Mouse (Mus musculus) layer of hippocampus, adult 8-10 months (tissue): ENCODE results near the gene Itgb5. TPM values are rescaled to one million over a fixed set of nuclear protein-coding genes. Genes with fewer than 3 reads are reported as not detected.

Experiments
- DNase-seq, 2 experiments: peaks; one replicate each; pipeline ENCODE4 v3.0.0; 2022; ENCODE audit warnings: low spot score in 2 of 2
- total RNA-seq, 4 experiments: library from RNA; stranded (reverse); gene quantifications; 2 replicates each; pipeline ENCODE4 v1.2.4; 2022

The Itgb5 gene
- total RNA-seq, 4 experiments from 2014 or later = 39.4 to 114 (median 64.9) TPM

- DNase-seq = no peak
These were observed 109.1 kb downstream of the Itgb5 start for GRCm38 (mm10) chr16:33938311-33939132.

- no peak for DNase-seq
These were observed 109.7 kb downstream of the Itgb5 start for GRCm38 (mm10) chr16:33939133-33939531.

- DNase-seq = no peak
These were observed 110.2 kb downstream of the Itgb5 start for GRCm38 (mm10) chr16:33939636-33940035.

DNA sequence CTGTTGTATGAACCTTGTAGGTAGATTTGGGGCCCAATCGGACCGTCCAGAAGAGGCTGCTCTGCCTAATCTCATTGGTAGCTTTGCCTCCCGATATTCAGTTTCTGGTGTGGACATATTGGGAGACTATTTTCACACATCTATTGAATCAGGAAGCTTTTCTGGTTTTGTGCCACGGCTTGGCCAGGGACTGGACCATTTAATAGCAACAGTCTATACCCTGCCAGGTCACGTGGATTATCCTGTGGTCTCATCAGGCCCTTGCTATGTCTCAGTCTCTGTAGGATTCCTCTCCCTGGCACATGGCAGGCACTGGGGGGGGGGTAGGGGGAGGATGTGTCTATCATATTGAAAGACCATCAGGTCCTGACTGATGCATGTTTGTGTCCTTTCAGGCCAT lies 110.6 kb downstream of the Itgb5 start:
- no peak for DNase-seq

- peak; percentile 28 to 48 for DNase-seq
These were observed 111.9 kb downstream of the Itgb5 start for GRCm38 (mm10) chr16:33941271-33941781.

DNA sequence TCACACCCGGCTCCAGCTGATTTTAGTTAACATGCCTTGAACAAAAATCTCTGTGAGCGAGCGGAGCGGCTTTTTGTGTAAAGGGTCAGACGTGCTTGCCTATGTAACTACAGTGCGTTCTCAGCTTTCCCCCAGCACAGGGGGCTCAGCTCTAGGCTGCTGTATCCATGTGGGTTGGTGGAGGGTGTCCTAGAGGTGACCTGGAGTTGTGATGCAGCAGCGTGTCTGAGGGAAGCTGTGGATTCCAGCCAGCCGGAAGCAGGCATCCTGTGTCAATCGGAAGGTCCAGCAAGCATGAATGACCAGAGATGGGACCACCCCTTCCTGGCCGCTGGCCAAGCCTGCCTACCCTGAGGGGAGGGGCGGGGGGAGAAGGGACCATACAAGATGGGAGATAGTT lies 112.9 kb downstream of the Itgb5 start:
- DNase-seq = no peak

GRCm38 (mm10) chr16:33943388-33943787 lies 113.9 kb downstream of the Itgb5 start:
- no peak for DNase-seq

DNA sequence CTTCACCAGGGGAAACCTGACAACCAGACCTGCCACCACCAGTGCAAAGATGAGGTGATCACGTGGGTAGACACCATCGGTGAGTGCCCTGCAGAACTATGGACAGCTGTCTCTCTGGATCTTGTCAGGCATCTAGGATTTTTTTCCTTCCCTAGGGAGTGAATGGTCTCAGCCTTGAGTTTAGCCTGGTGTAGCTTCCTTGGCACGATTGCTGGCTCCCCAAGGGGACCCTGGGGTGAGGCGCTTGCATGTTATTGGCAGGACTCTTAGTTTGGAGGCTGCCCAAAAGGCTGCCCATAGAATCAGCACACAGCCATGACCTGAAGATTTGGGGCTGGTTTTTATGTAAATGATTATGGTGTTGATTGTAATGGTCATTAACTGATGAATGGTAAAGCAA lies 114.7 kb downstream of the Itgb5 start:
- no peak for DNase-seq

- no peak for DNase-seq
These were observed 115.3 kb downstream of the Itgb5 start for GRCm38 (mm10) chr16:33944772-33945171.

DNA sequence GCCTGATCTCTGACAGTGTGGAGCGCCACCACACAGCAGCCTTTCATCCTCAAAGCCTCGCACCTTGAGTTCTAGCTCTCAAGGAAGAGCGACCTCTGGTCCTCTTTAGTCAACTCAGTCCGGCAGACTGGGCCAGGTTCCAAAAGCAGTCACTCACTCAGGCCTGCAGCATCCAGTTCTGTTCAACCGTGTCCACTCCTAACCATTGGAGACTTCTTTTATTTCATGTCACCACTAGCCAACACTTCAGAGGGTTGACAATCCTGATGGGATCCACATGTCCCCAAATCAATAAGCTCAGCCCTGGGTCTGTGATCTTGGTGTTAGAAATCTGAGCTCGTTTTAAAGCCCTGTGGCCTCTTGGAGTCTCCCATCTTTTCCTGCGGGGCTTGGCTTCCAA lies 116.6 kb downstream of the Itgb5 start:
- DNase-seq = no peak

GRCm38 (mm10) chr16:33947664-33948571 lies 118.5 kb downstream of the Itgb5 start:
- DNase-seq = no peak

- DNase-seq = no peak
These were observed 120.9 kb downstream of the Itgb5 start for GRCm38 (mm10) chr16:33950386-33950785.

- DNase-seq = peak; percentile 55 to 82
These were observed 121.4 kb downstream of the Itgb5 start for GRCm38 (mm10) chr16:33950830-33951229.

DNA sequence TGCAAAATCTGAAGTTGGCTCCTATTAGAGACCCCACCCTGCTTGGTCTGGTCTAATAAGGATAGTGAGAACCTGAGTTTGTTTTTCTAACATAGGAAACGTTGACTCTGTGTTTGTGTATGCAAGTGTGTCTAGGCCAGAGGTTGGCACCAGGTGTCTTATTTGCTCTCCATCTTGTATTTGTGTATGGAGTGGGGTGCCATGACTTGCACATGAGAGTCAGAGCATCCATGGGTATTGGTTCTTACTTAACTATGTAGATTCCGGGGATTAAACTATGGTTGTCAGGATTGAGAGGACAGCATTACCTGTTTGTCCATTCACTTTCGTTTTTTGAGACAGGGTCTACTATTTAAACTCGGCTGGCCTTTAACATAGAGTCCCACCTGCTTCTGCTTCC lies 123.5 kb downstream of the Itgb5 start:
- DNase-seq = no peak

- no peak for DNase-seq
These were observed 125.3 kb downstream of the Itgb5 start for GRCm38 (mm10) chr16:33954793-33955192.

DNA sequence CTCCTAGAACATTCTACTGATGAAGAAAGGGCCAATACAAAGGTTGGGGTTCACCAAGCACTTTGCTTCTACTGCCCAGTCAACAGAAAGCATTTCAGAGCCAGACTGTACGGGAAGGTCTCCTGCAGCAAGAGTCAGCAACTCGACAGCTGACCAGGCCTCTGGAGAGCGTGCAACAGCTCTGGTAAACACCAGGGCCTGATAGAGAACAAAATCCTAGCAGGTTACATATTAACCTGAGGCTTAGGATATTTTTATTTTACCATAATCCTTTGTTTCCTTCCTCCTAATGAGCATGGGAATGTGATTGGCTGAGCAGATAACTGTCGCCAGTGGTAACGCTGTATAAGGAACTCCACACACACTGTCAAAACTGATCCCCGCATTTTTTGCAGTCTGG lies 134.0 kb downstream of the Itgb5 start:
- DNase-seq = no peak

GRCm38 (mm10) chr16:33965878-33966537 lies 136.5 kb downstream of the Itgb5 start:
- no peak for DNase-seq

- peak; percentile 67 to 81 for DNase-seq
These were observed 137.2 kb downstream of the Itgb5 start, which contains the start of gene Umps for GRCm38 (mm10) chr16:33966538-33967282. Gene Umps, minus strand, starts transcription at chr16:33967038.

GRCm38 (mm10) chr16:33967283-33967640 lies 137.8 kb downstream of the Itgb5 start:
- no peak for DNase-seq

DNA sequence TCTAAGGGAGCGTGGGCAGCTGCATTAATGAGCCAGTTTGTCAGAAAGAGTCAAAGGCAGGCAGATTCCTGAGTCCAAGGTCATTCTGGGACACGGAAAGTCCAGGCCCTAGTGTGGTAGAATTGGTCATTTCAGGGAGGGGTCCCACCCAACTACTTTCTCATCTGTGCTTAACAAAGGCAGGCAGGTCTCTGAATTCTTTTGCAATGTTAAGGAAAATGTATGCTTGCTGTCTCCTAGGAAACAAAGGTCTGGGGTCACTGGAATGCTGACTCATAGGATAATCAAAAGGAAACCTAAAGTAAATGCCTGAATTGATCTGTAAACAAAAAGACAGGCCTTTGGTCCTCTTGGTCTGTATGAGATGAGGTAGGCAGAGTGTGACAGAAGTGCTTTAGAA lies 150.4 kb downstream of the Itgb5 start:
- DNase-seq = no peak

DNA sequence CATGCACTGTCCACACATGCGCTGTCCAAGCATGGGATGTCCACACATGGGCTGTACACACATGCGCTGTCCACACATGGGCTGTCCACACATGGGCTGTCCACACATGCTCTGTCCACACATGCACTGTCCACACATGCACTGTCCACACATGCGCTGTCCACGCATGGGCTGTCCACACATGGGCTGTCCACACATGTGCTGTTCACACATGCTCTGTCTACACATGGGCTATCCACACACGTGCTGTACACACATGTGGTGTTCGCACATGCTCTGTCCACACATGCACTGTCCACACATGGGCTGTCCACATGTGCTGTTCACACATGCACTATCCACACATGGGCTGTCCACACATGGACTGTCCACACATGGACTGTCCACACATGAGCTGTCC lies 154.2 kb downstream of the Itgb5 start:
- DNase-seq = no peak
